Comparison of ENCODE assay signal across 18 mouse cellular contexts in genomic region chr3:53236471-53236870, GRCm38 (mm10).
"Had no signal": no experiment of that assay in that cellular context is flagged by ENCODE, and none has a peak within 500 bp of the region (broad histone marks: within the 10 kb centered on the region; RNA-seq: fewer than 3 reads in every experiment).

No protein-coding gene starts in this region.

- H3K4me1 ChIP-seq: liver, embryonic 12.5 days; midbrain, embryonic 10.5 days; midbrain, embryonic 12.5 days; neural tube, embryonic 13.5 days; stomach, embryonic 15.5 days had no signal

- H3K27ac ChIP-seq: liver, embryonic 12.5 days; liver, embryonic 14.5 days; midbrain, embryonic 10.5 days; midbrain, embryonic 12.5 days; neural tube, embryonic 13.5 days; neural tube, embryonic 15.5 days; stomach, embryonic 15.5 days had no signal

- H3K4me2 ChIP-seq: liver, embryonic 12.5 days; lung, embryonic 14.5 days; midbrain, embryonic 12.5 days; neural tube, embryonic 13.5 days; neural tube, embryonic 15.5 days; stomach, embryonic 15.5 days had no signal

- H3K9me3 ChIP-seq: liver, embryonic 12.5 days; midbrain, embryonic 10.5 days; midbrain, embryonic 12.5 days; neural tube, embryonic 13.5 days; neural tube, embryonic 15.5 days; stomach, embryonic 15.5 days had no signal

- H3K9ac ChIP-seq: liver, embryonic 12.5 days; liver, embryonic 14.5 days; lung, embryonic 14.5 days; midbrain, embryonic 12.5 days; neural tube, embryonic 13.5 days; neural tube, embryonic 15.5 days; stomach, embryonic 15.5 days had no signal

- H3K36me3 ChIP-seq: liver, embryonic 12.5 days; midbrain, embryonic 10.5 days; midbrain, embryonic 12.5 days; neural tube, embryonic 13.5 days; neural tube, embryonic 15.5 days; stomach, embryonic 15.5 days had no signal

- DNase-seq: lung, adult 18-20 months; lung, embryonic 14.5 days; lung, postnatal 10 days; lung, postnatal 4 days; midbrain, embryonic 14.5 days; right cerebral cortex, adult 18-20 months; right cerebral cortex, postnatal 25 days; thymus, adult 2 months; thymus, postnatal 25 days; thymus, postnatal 4 days had no signal

- H3K4me3 ChIP-seq: liver, embryonic 12.5 days; midbrain, embryonic 10.5 days; midbrain, embryonic 12.5 days; myocyte; neural tube, embryonic 13.5 days; neural tube, embryonic 15.5 days; stomach, embryonic 15.5 days had no signal

- H3K27me3 ChIP-seq: liver, embryonic 12.5 days; midbrain, embryonic 12.5 days; neural tube, embryonic 13.5 days; neural tube, embryonic 15.5 days; stomach, embryonic 15.5 days had no signal
